Mouse (Mus musculus) liver, embryonic 14.5 days (tissue): ENCODE measurements around the gene Dolpp1. TPM values are rescaled to one million over a fixed set of nuclear protein-coding genes. Genes with fewer than 3 reads are reported as not detected.
A peak's percentile ranks its signal among the peaks of the same experiment; 100 is the strongest.

Experiments
- ATAC-seq: fragments of 200-750 bp; cut with Nextera tagmentation; 2 replicates; pipeline ENCODE4 v1.8.0; 2017; ENCODE audit warnings: moderate number of reproducible peaks, mild to moderate bottlenecking, moderate library complexity; ENCODE audit not compliant: insufficient read depth
- DNase-seq, 3 experiments: peaks; one replicate each; pipeline ENCODE4 v3.0.0-alpha.2; 2012 to 2013; ENCODE audit warnings: low read depth in 3 of 3, low spot score in 3 of 3
- H3K27ac ChIP-seq: fragments of 300-500 bp; sonication (generic); 2 replicates; pipeline ENCODE4 v1.5.1; 2014; ENCODE audit warnings: moderate library complexity, mild to moderate bottlenecking, control low read depth, inconsistent platforms
- H3K27me3 ChIP-seq: fragments of 300-500 bp; sonication (generic); 2 replicates; pipeline ENCODE4 v1.6.1; 2014; ENCODE audit warnings: mild to moderate bottlenecking, low read length, moderate library complexity; ENCODE audit not compliant: control insufficient read depth, insufficient read depth
- H3K36me3 ChIP-seq: fragments of 300-500 bp; sonication (generic); replicated peaks from 2 replicates; pipeline ENCODE4 v1.6.1; 2014; ENCODE audit warnings: low read depth; ENCODE audit not compliant: control insufficient read depth, insufficient read depth
- H3K4me1 ChIP-seq, 2 experiments: fragments of 200-500 bp in 1 of 2; fragments of 300-500 bp in 1 of 2; sonication (generic) in 1 of 2; replicated peaks; 2 replicates each; pipeline ENCODE4 v1.6.1; 2012 to 2014; ENCODE audit warnings: antibody characterized with exemption in 1 of 2, inconsistent platforms in 1 of 2, low read length in 1 of 2; ENCODE audit not compliant: control insufficient read depth in 2 of 2, insufficient read depth in 2 of 2
- H3K4me2 ChIP-seq: fragments of 300-500 bp; sonication (generic); 2 replicates; pipeline ENCODE4 v1.6.1; 2014; ENCODE audit warnings: low read depth, mild to moderate bottlenecking, control low read depth, moderate library complexity
- H3K4me3 ChIP-seq, 2 experiments: fragments of 200-500 bp in 1 of 2; fragments of 300-500 bp in 1 of 2; sonication (generic) in 1 of 2; 2 replicates each; pipeline ENCODE4 v1.5.1; 2012 to 2014; ENCODE audit warnings: low read depth in 2 of 2, low read length in 2 of 2, mild to moderate bottlenecking in 2 of 2, control low read depth in 1 of 2, inconsistent platforms in 1 of 2, moderate library complexity in 1 of 2; ENCODE audit not compliant: insufficient read depth in 1 of 2
- H3K9ac ChIP-seq: fragments of 300-500 bp; sonication (generic); replicated peaks from 2 replicates; pipeline ENCODE4 v1.6.1; 2014; ENCODE audit warnings: mild to moderate bottlenecking, control low read depth, moderate library complexity
- H3K9me3 ChIP-seq: fragments of 300-500 bp; sonication (generic); 2 replicates; pipeline ENCODE4 v1.6.1; 2016; ENCODE audit warnings: low read length, mixed read lengths; ENCODE audit not compliant: control insufficient read depth
- CTCF ChIP-seq: IDR thresholded peaks from 2 replicates; pipeline ENCODE4 v1.5.1; 2016; ENCODE audit warnings: antibody characterized with exemption, low read depth, control low read depth
- EP300 ChIP-seq: IDR thresholded peaks from 2 replicates; pipeline ENCODE4 v1.6.1; 2016; ENCODE audit warnings: antibody characterized with exemption, low read depth
- WGBS: fragments of 180-500 bp; shearing (Covaris S2); extraction: QIAGEN DNeasy Blood & Tissue Kit; methylation state at CpG from one replicate; pipeline ENCODE4 v1.1.7; 2014; ENCODE audit not compliant: insufficient replicate concordance; 5-methylcytosine and 5-hydroxymethylcytosine counted together
- polyA plus RNA-seq, 2 experiments: library from polyadenylated mRNA; depleted of rRNA in 1 of 2; stranded (reverse) in 1 of 2; unstranded in 1 of 2; fragments of >200 nt; fragmentation: Nextera tagmentation in 1 of 2; extraction: Ambion mirVana in 1 of 2; gene quantifications; 2 replicates each; pipeline versions ENCODE4 v1.2.1 to v1.2.3; 2012 to 2014

The Dolpp1 gene
- polyA plus RNA-seq, 2 experiments, result 13.5 to 17.0 TPM

- no peak overlapping the region for H3K4me2 ChIP-seq
- TF ChIP-seq CTCF (no peak), EP300 (no peak)
- no peaks in the 10 kb centered on the region for H3K4me1 ChIP-seq
- no peak overlapping the region for H3K27ac ChIP-seq
- no peaks in the 10 kb centered on the region for H3K27me3 ChIP-seq
- H3K9ac ChIP-seq, result no peak overlapping the region
- no peak overlapping the region for H3K4me3 ChIP-seq
- DNase-seq, result no peak
- H3K9me3 ChIP-seq, result no peaks in the 10 kb centered on the region
- no peak for ATAC-seq
- peaks cover 9% of the 10 kb centered on the region for H3K36me3 ChIP-seq
- 70% methylated on average over 8 of the region's 8 CpGs for WGBS
Measured at GRCm38 (mm10) chr2:30408452-30409100, 16.5 kb downstream of the Dolpp1 start.

- peaks cover 9% of the 10 kb centered on the region for H3K36me3 ChIP-seq
- 71% methylated on average over 5 of the region's 5 CpGs for WGBS
Measured at GRCm38 (mm10) chr2:30409454-30410176, 17.6 kb downstream of the Dolpp1 start.

GRCm38 (mm10) chr2:30413038-30413973 lies 21.3 kb downstream of the Dolpp1 start:
- no peak overlapping the region for H3K4me3 ChIP-seq

More at GRCm38 (mm10) chr2:30409454-30410176, 17.6 kb downstream of the Dolpp1 start:
- DNase-seq (no peak), ATAC-seq (no peak)
- H3K4me1 ChIP-seq, result peaks cover 0 to 6% of the 10 kb centered on the region in 2 experiments; a peak in 2 of 4 replicates
- no peak overlapping the region for H3K9ac ChIP-seq
- H3K27me3 ChIP-seq, result no peaks in the 10 kb centered on the region
- H3K27ac ChIP-seq, result no peak overlapping the region
- no peak overlapping the region for H3K4me3 ChIP-seq
- no peak for TF ChIP-seq CTCF
- TF ChIP-seq EP300, result no peak
- no peak overlapping the region for H3K4me2 ChIP-seq
- H3K9me3 ChIP-seq, result no peaks in the 10 kb centered on the region

GRCm38 (mm10) chr2:30414101-30414500 lies 22.0 kb downstream of the Dolpp1 start:
- DNase-seq (no peak), ATAC-seq (no peak)
- H3K4me1 ChIP-seq, result peaks cover 20 to 25% of the 10 kb centered on the region in 2 experiments
- peak overlapping the region; percentile 88 for H3K9ac ChIP-seq
- TF ChIP-seq CTCF, result no peak
- no peak for TF ChIP-seq EP300
- 79% methylated on average over 4 of the region's 4 CpGs for WGBS
- peak overlapping the region in 1 of 2 experiments; percentile 76; a peak in 2 of 4 replicates for H3K4me3 ChIP-seq
- H3K27ac ChIP-seq, result no peak overlapping the region
- H3K36me3 ChIP-seq, result peaks cover 13% of the 10 kb centered on the region
- no peaks in the 10 kb centered on the region for H3K9me3 ChIP-seq
- peak overlapping the region; percentile 90 for H3K4me2 ChIP-seq
- no peaks in the 10 kb centered on the region for H3K27me3 ChIP-seq

More at GRCm38 (mm10) chr2:30413038-30413973, 21.3 kb downstream of the Dolpp1 start:
- H3K4me1 ChIP-seq, result peaks cover 12 to 17% of the 10 kb centered on the region in 2 experiments
- peak overlapping the region; percentile 90; the same call in 1 of the 2 replicates for H3K4me2 ChIP-seq
- H3K9ac ChIP-seq, result no peak overlapping the region
- TF ChIP-seq EP300 (no peak), CTCF (no peak)
- H3K9me3 ChIP-seq, result no peaks in the 10 kb centered on the region
- ATAC-seq (no peak), DNase-seq (no peak)
- peaks cover 13% of the 10 kb centered on the region for H3K36me3 ChIP-seq
- H3K27ac ChIP-seq, result no peak overlapping the region
- WGBS, result 82% methylated on average over 16 of the region's 16 CpGs
- no peaks in the 10 kb centered on the region for H3K27me3 ChIP-seq
